In genomic region chr9:62341123-62341486, GRCm38 (mm10) we compare ENCODE assay signal across 8 mouse cellular contexts. TPM values are rescaled to one million over a fixed set of nuclear protein-coding genes. Genes with fewer than 3 reads are reported as not detected.
DNase-seq lines count a peak whose midpoint lies in the region; ATAC-seq and TF ChIP-seq lines count a peak whose summit lies in the region.

TSS of gene Anp32a (plus strand) at chr9:62341293.

- DNase-seq in WW6 (ENCODE audit: low read depth, low spot score), result peak; percentile 91
- DNase-seq in cerebellum, postnatal 4 days (ENCODE audit: low spot score in 2 of 2), result peak; percentile 98 to 99
- peak; percentile 99 for DNase-seq in gastrocnemius, adult 18-20 months (ENCODE audit: low spot score)
- peak; percentile 99 for DNase-seq in left cerebral cortex, adult 2 months (ENCODE audit: extremely low spot score in 1 of 2, low spot score in 2 of 2)
- DNase-seq in right cerebral cortex, adult 2 months (ENCODE audit: low spot score in 2 of 2), result peak; percentile 99
- peak; percentile 99 for DNase-seq in urinary bladder, postnatal 14 days (ENCODE audit: low spot score)

- H3K4me1 ChIP-seq in hindbrain, embryonic 16.5 days (ENCODE audit: control insufficient read depth, insufficient read depth, low read depth, low read length), result peaks cover 21% of the 10 kb centered on the region

- peak; percentile 95 for ATAC-seq in hindbrain, embryonic 16.5 days
- ATAC-seq in megakaryocyte, adult 5-6 weeks (ENCODE audit: poor library complexity, severe bottlenecking), result peak; percentile 77

- H3K27ac ChIP-seq in hindbrain, embryonic 16.5 days (ENCODE audit: low read depth, low read length), result peak within 1 kb of the TSS; percentile 99
- H3K27ac ChIP-seq in left cerebral cortex, adult 2 months, result peak within 1 kb of the TSS; percentile 100

- H3K4me2 ChIP-seq in hindbrain, embryonic 16.5 days (ENCODE audit: low read length), result peak within 1 kb of the TSS; percentile 84

- H3K9me3 ChIP-seq in hindbrain, embryonic 16.5 days (ENCODE audit: control insufficient read depth, low read length), result no peaks in the 10 kb centered on the region

- TF ChIP-seq CTCF in left cerebral cortex, adult 2 months (IDR thresholded peaks at IDR 0.05), result no peak

- intact Hi-C loops in left cerebral cortex, adult 2 months (cut with DNase I), result no loop called here

- H3K9ac ChIP-seq in hindbrain, embryonic 16.5 days (ENCODE audit: low read depth, low read length), result peak within 1 kb of the TSS; percentile 96

- no peaks in the 10 kb centered on the region for H3K36me3 ChIP-seq in hindbrain, embryonic 16.5 days (ENCODE audit: control insufficient read depth, insufficient read depth, low read length)

- H3K27me3 ChIP-seq in hindbrain, embryonic 16.5 days (replicated peaks; ENCODE audit: control insufficient read depth, insufficient read depth, low read length), result no peaks in the 10 kb centered on the region

- WGBS in hindbrain, embryonic 16.5 days, result 0% methylated on average over 34 of the region's 34 CpGs

- H3K4me3 ChIP-seq in hindbrain, embryonic 16.5 days (ENCODE audit: low read length), result peak within 1 kb of the TSS; percentile 58
- peak within 1 kb of the TSS; percentile 84 for H3K4me3 ChIP-seq in left cerebral cortex, adult 2 months

RNA-seq across cellular contexts. Expression of gene Anp32a, which starts in this region (rescaled TPM):
- total RNA-seq in gastrocnemius, adult 18-20 months (2021), result 10 to 100 TPM; 66.9 to 86.5 TPM
- 115 and 156 TPM in 2 replicates for polyA plus RNA-seq in hindbrain, embryonic 16.5 days (2015; fragmentation: Nextera tagmentation; extraction: Ambion mirVana)
- 100 to 1,000 TPM; 278 to 279 TPM for total RNA-seq in left cerebral cortex, adult 2 months (2021)
- total RNA-seq in megakaryocyte, adult 5-6 weeks (2015), result 257 and 275 TPM in 2 replicates
- total RNA-seq in megakaryocyte, adult 5-6 weeks (2017), result 587 and 621 TPM in 2 replicates

Comparison
In these comparisons a context has a peak if more than half of its experiments do, and no peak if none do; other contexts are left out.
1. Peak in every context shown above with its lines: DNase-seq, ATAC-seq, H3K4me3 ChIP-seq and H3K27ac ChIP-seq.